Mouse (Mus musculus) spleen, adult 2 months (tissue): ENCODE measurements around the gene Spsb2.

Experiments used
- CTCF ChIP-seq: fragments of 200-500 bp; IDR thresholded peaks from 2 replicates; pipeline ENCODE4 v1.5.1; 2011; ENCODE audit warnings: mild to moderate bottlenecking, inconsistent platforms; ENCODE audit not compliant: insufficient read depth, insufficient read length, insufficient replicate concordance; ENCODE audit errors: extremely low read depth
- POLR2A ChIP-seq: fragments of 200-500 bp; IDR thresholded peaks from 2 replicates; pipeline ENCODE4 v1.6.1; 2011; ENCODE audit warnings: low read depth, low read length, inconsistent platforms

DNA sequence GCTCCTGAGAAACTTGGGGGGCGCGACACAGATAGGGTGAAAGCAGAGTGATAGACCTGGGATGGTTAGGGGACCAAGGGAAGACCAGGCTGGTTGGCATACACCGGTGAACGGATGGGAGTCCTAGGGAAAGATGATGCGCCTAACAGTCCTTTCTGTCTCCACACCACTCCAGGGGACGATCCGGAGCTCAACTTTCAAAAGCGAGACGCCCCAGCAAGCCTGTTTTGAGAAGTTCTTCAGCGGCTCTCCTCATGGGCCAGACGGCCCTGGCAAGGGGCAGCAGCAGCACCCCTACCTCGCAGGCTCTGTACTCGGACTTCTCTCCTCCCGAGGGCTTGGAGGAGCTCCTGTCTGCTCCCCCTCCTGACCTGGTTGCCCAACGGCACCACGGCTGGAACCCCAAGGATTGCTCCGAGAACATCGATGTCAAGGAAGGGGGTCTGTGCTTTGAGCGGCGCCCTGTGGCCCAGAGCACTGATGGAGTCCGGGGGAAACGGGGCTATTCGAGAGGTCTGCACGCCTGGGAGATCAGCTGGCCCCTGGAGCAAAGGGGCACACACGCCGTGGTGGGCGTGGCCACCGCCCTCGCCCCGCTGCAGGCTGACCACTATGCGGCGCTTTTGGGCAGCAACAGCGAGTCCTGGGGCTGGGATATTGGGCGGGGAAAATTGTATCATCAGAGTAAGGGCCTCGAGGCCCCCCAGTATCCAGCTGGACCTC, 752 bp downstream of the Spsb2 start:
- peak; percentile 47; the same call in 1 of the 2 replicates for TF ChIP-seq CTCF
- no peak for TF ChIP-seq POLR2A
